Mouse (Mus musculus) forebrain, embryonic 14.5 days (tissue): ENCODE results near the gene Chac1. TPM values are rescaled to one million over a fixed set of nuclear protein-coding genes. Genes with fewer than 3 reads are reported as not detected.

Experiments used
- ATAC-seq: fragments of 200-750 bp; cut with Nextera tagmentation; 2 replicates; pipeline ENCODE4 v1.8.0; 2017; ENCODE audit warnings: mild to moderate bottlenecking, moderate library complexity
- DNase-seq: peaks from one replicate; pipeline ENCODE4 v3.0.0-alpha.2; 2015; ENCODE audit warnings: low spot score
- H3K27ac ChIP-seq: fragments of 300-500 bp; sonication (generic); 2 replicates; pipeline ENCODE4 v1.5.1; 2014; ENCODE audit warnings: low read depth, mild to moderate bottlenecking, control low read depth, low read length, moderate library complexity
- H3K27me3 ChIP-seq: fragments of 300-500 bp; sonication (generic); replicated peaks from 2 replicates; pipeline ENCODE4 v1.6.1; 2014; ENCODE audit warnings: low read length, control low read depth, mixed read lengths; ENCODE audit not compliant: control insufficient read depth, insufficient read depth
- H3K36me3 ChIP-seq: fragments of 300-500 bp; sonication (generic); 2 replicates; pipeline ENCODE4 v1.6.1; 2014; ENCODE audit warnings: low read length, control low read depth; ENCODE audit not compliant: control insufficient read depth, insufficient read depth
- H3K4me1 ChIP-seq: fragments of 300-500 bp; sonication (generic); 2 replicates; pipeline ENCODE4 v1.6.1; 2014; ENCODE audit warnings: antibody characterized with exemption, low read length, control low read depth; ENCODE audit not compliant: control insufficient read depth, insufficient read depth
- H3K4me2 ChIP-seq: fragments of 300-500 bp; sonication (generic); 2 replicates; pipeline ENCODE4 v1.6.1; 2014; ENCODE audit warnings: mild to moderate bottlenecking, control low read depth, low read length
- H3K4me3 ChIP-seq: fragments of 300-500 bp; sonication (generic); 2 replicates; pipeline ENCODE4 v1.5.1; 2014; ENCODE audit warnings: low read depth, low read length, control low read depth
- H3K9ac ChIP-seq: fragments of 300-500 bp; sonication (generic); 2 replicates; pipeline ENCODE4 v1.6.1; 2014; ENCODE audit warnings: mild to moderate bottlenecking, low read length, control low read depth, moderate library complexity
- H3K9me3 ChIP-seq: fragments of 300-500 bp; sonication (generic); replicated peaks from 2 replicates; pipeline ENCODE4 v1.6.1; 2016; ENCODE audit warnings: low read length, control low read depth, mixed read lengths; ENCODE audit not compliant: control insufficient read depth
- WGBS: fragments of 180-500 bp; shearing (Covaris S2); extraction: QIAGEN DNeasy Blood & Tissue Kit; methylation state at CpG from one replicate; pipeline ENCODE4 v1.1.7; 2014; 5-methylcytosine and 5-hydroxymethylcytosine counted together
- polyA plus RNA-seq: library from polyadenylated mRNA; unstranded; fragments of >200 nt; fragmentation: Nextera tagmentation; extraction: Ambion mirVana; gene quantifications from 2 replicates; pipeline ENCODE4 v1.2.1, GENCODE M21; 2014

Gene Chac1
- polyA plus RNA-seq, 1 experiment from 2014 or later = 3.8 TPM

GRCm38 (mm10) chr2:119334964-119335525 is 16.0 kb upstream of the Chac1 start:
- WGBS = 70% methylated on average over 7 of the region's 7 CpGs
- no peak for DNase-seq

GRCm38 (mm10) chr2:119335535-119335934 is 15.5 kb upstream of the Chac1 start:
- ATAC-seq (no peak), DNase-seq (no peak)
- Histone ChIP-seq H3K27ac (no peak overlapping the region), H3K9me3 (no peaks in the 10 kb centered on the region), H3K4me2 (no peak overlapping the region), H3K27me3 (peaks cover 16% of the 10 kb centered on the region), H3K4me3 (no peak overlapping the region), H3K9ac (no peak overlapping the region), H3K36me3 (no peaks in the 10 kb centered on the region), H3K4me1 (peaks cover 3% of the 10 kb centered on the region; the same call in 1 of the 2 replicates)
- WGBS = 83% methylated on average over 1 of the region's 1 CpGs

More at GRCm38 (mm10) chr2:119334964-119335525, 16.0 kb upstream of the Chac1 start:
- Histone ChIP-seq H3K4me3 (no peak overlapping the region), H3K27ac (no peak overlapping the region), H3K4me1 (peaks cover 3% of the 10 kb centered on the region; the same call in 1 of the 2 replicates), H3K4me2 (no peak overlapping the region), H3K27me3 (peaks cover 21% of the 10 kb centered on the region), H3K9ac (no peak overlapping the region), H3K9me3 (no peaks in the 10 kb centered on the region), H3K36me3 (no peaks in the 10 kb centered on the region)
- ATAC-seq = no peak

GRCm38 (mm10) chr2:119336002-119336401 is 15.0 kb upstream of the Chac1 start:
- Histone ChIP-seq H3K4me3 (no peak overlapping the region), H3K4me2 (no peak overlapping the region), H3K4me1 (peaks cover 3% of the 10 kb centered on the region; the same call in 1 of the 2 replicates), H3K9me3 (no peaks in the 10 kb centered on the region), H3K36me3 (no peaks in the 10 kb centered on the region), H3K27ac (no peak overlapping the region), H3K9ac (no peak overlapping the region), H3K27me3 (peaks cover 12% of the 10 kb centered on the region)
- no peak for DNase-seq
- ATAC-seq = no peak
- WGBS = 76% methylated on average over 2 of the region's 2 CpGs

GRCm38 (mm10) chr2:119336470-119336869 is 14.6 kb upstream of the Chac1 start:
- H3K4me2 ChIP-seq = no peak overlapping the region
- H3K27me3 ChIP-seq = peaks cover 11% of the 10 kb centered on the region
- H3K9me3 ChIP-seq = no peaks in the 10 kb centered on the region
- DNase-seq (no peak), ATAC-seq (no peak)
- 82% methylated on average over 10 of the region's 10 CpGs for WGBS
- no peak overlapping the region for H3K9ac ChIP-seq
- H3K36me3 ChIP-seq = no peaks in the 10 kb centered on the region
- no peak overlapping the region for H3K4me3 ChIP-seq
- peaks cover 3% of the 10 kb centered on the region; the same call in 1 of the 2 replicates for H3K4me1 ChIP-seq
- H3K27ac ChIP-seq = no peak overlapping the region

- ATAC-seq (peak; percentile 89), DNase-seq (peak; percentile 88)
- Histone ChIP-seq H3K9me3 (no peaks in the 10 kb centered on the region), H3K27me3 (peaks cover 3% of the 10 kb centered on the region), H3K4me3 (peak overlapping the region; percentile 54), H3K36me3 (no peaks in the 10 kb centered on the region), H3K4me1 (peaks cover 3% of the 10 kb centered on the region; the same call in 1 of the 2 replicates), H3K9ac (peak overlapping the region; percentile 82), H3K4me2 (peak overlapping the region; percentile 79), H3K27ac (peak overlapping the region; percentile 52)
- WGBS = 8% methylated on average over 59 of the region's 60 CpGs
Observed at GRCm38 (mm10) chr2:119337425-119338265, 13.4 kb upstream of the Chac1 start.

- 53% methylated on average over 6 of the region's 6 CpGs for WGBS
Observed at GRCm38 (mm10) chr2:119344537-119345138, 6.4 kb upstream of the Chac1 start.

GRCm38 (mm10) chr2:119353707-119354106 is 2.7 kb downstream of the Chac1 start:
- Histone ChIP-seq H3K36me3 (no peaks in the 10 kb centered on the region), H3K27ac (no peak overlapping the region), H3K4me1 (no peaks in the 10 kb centered on the region), H3K4me3 (no peak overlapping the region), H3K9me3 (no peaks in the 10 kb centered on the region), H3K9ac (no peak overlapping the region), H3K27me3 (0 out of 2 replicates have a peak, but pooled peaks cover 4% of the 10 kb centered on the region), H3K4me2 (no peak overlapping the region)
- DNase-seq (no peak), ATAC-seq (no peak)
- WGBS = 89% methylated on average over 8 of the region's 8 CpGs

More at GRCm38 (mm10) chr2:119344537-119345138, 6.4 kb upstream of the Chac1 start:
- Histone ChIP-seq H3K36me3 (no peaks in the 10 kb centered on the region), H3K9me3 (no peaks in the 10 kb centered on the region), H3K27me3 (0 out of 2 replicates have a peak, but pooled peaks cover 3% of the 10 kb centered on the region), H3K27ac (no peak overlapping the region), H3K4me2 (no peak overlapping the region), H3K9ac (no peak overlapping the region), H3K4me1 (no peaks in the 10 kb centered on the region), H3K4me3 (no peak overlapping the region)
- no peak for ATAC-seq
- no peak for DNase-seq

- WGBS = 92% methylated on average over 3 of the region's 3 CpGs
- H3K36me3 ChIP-seq = no peaks in the 10 kb centered on the region
- H3K9ac ChIP-seq = no peak overlapping the region
- DNase-seq (no peak), ATAC-seq (no peak)
- H3K27me3 ChIP-seq = 0 out of 2 replicates have a peak, but pooled peaks cover 3% of the 10 kb centered on the region
- H3K4me1 ChIP-seq = no peaks in the 10 kb centered on the region
- no peak overlapping the region for H3K27ac ChIP-seq
- no peak overlapping the region for H3K4me3 ChIP-seq
- no peak overlapping the region for H3K4me2 ChIP-seq
- no peaks in the 10 kb centered on the region for H3K9me3 ChIP-seq
Observed at GRCm38 (mm10) chr2:119355089-119355488, 4.1 kb downstream of the Chac1 start.
